Mouse (Mus musculus): Measurements from ENCODE around the gene Rpl19.

DNA sequence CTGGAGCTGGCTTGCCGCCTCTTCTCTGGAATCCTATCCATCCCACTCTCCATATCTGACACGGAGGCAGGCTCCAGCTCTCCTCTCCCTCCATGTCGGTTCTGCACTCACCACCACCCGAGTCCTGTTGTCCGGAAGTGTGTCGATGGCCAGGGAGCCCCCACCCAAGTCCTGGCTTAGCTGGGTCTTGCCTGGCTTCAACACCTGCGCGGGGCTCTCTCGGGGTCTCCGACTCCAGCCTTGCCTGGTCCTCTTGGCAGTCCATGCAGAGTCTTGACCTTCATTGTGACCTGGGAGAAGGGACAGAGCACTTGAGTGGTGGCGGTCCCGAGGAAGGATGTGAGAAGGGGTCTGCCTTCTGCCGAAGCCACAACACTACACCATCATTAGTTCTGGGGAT lies 48.1 kb upstream of the Rpl19 start:
- TF ChIP-seq CTCF (IDR thresholded peaks at IDR 0.05; ENCODE audit: low read depth): no peak
- TF ChIP-seq EP300 (IDR thresholded peaks at IDR 0.05; ENCODE audit: low read depth): no peak
